Mouse (Mus musculus) MEL (cell line): ENCODE measurements at regions not wholly inside any gene's neighbourhood (a gene's known extent, or its start where the extent isn't known, plus 50 kb on each side); places are given as distances from the start of the nearest gene placed in this dataset.

Source experiments
- BHLHE40 ChIP-seq: IDR thresholded peaks from 2 replicates; pipeline ENCODE4 v1.6.1; 2012; ENCODE audit warnings: low read depth, mild to moderate bottlenecking, inconsistent platforms, low read length, improper control_type of control experiment, borderline replicate concordance
- CTCF ChIP-seq, 3 experiments: IDR thresholded peaks in 2 of 3; conservative IDR thresholded peaks in 1 of 3; 2 replicates each; pipeline ENCODE4 v1.5.1; 2011 to 2012; ENCODE audit warnings: low read length in 3 of 3, low read depth in 2 of 3, mild to moderate bottlenecking in 2 of 3, improper control_type of control experiment in 1 of 3, inconsistent platforms in 1 of 3, mixed read lengths in 1 of 3, moderate library complexity in 1 of 3; ENCODE audit not compliant: control insufficient read depth in 1 of 3, insufficient read depth in 1 of 3, poor library complexity in 1 of 3, severe bottlenecking in 1 of 3
- EP300 ChIP-seq, 2 experiments: IDR thresholded peaks; 2 replicates each; pipeline ENCODE4 v1.6.1; 2011; ENCODE audit warnings: improper control_type of control experiment in 2 of 2, low read length in 2 of 2, low read depth in 1 of 2, mild to moderate bottlenecking in 1 of 2
- MEF2A ChIP-seq: IDR thresholded peaks from 2 replicates; pipeline ENCODE4 v1.6.1; 2014; ENCODE audit warnings: low read depth, mild to moderate bottlenecking, inconsistent platforms, low read length, improper control_type of control experiment; ENCODE audit not compliant: poor library complexity, insufficient replicate concordance, severe bottlenecking; ENCODE audit errors: extremely low read depth
- NELFE ChIP-seq: IDR thresholded peaks from 2 replicates; pipeline ENCODE4 v1.6.1; 2011; ENCODE audit warnings: low read depth, low read length, improper control_type of control experiment
- POLR2A ChIP-seq, 2 experiments: IDR thresholded peaks; 2 replicates each; pipeline ENCODE4 v1.6.1; 2011 to 2012; ENCODE audit warnings: low read length in 2 of 2, mild to moderate bottlenecking in 2 of 2, control low read depth in 1 of 2, improper control_type of control experiment in 1 of 2, low read depth in 1 of 2, moderate library complexity in 1 of 2; ENCODE audit not compliant: control insufficient read depth in 1 of 2, insufficient read depth in 1 of 2, poor library complexity in 1 of 2
- POLR2AphosphoS2 ChIP-seq: IDR thresholded peaks from 2 replicates; pipeline ENCODE4 v1.6.1; 2011; ENCODE audit warnings: low read length, improper control_type of control experiment
- RCOR1 ChIP-seq: IDR thresholded peaks from 2 replicates; pipeline ENCODE4 v1.6.1; 2012; ENCODE audit warnings: low read depth, mild to moderate bottlenecking, inconsistent platforms, low read length, improper control_type of control experiment
- TBP ChIP-seq: IDR thresholded peaks from 2 replicates; pipeline ENCODE4 v1.8.0; 2011; ENCODE audit warnings: low read depth, low read length, improper control_type of control experiment
- ZC3H11A ChIP-seq: IDR thresholded peaks from 2 replicates; pipeline ENCODE4 v1.6.1; 2012; ENCODE audit warnings: low read depth, mild to moderate bottlenecking, inconsistent platforms, low read length, improper control_type of control experiment

GRCm38 (mm10) chr12:46419591-46419990 lies 399.1 kb downstream of the Nova1 start:
- TF ChIP-seq CTCF (IDR thresholded peaks at IDR 0.05 in 2 of 3, conservative IDR thresholded peaks at IDR 0.05 in 1 of 3; ENCODE audit: control insufficient read depth in 1 of 3, insufficient read depth in 1 of 3, low read depth in 2 of 3, low read length in 3 of 3, poor library complexity in 1 of 3, severe bottlenecking in 1 of 3) (no peak), POLR2AphosphoS2 (no peak), BHLHE40 (no peak), POLR2A (IDR thresholded peaks at IDR 0.05; ENCODE audit: control insufficient read depth in 1 of 2, insufficient read depth in 1 of 2, low read depth in 1 of 2, low read length in 2 of 2, poor library complexity in 1 of 2) (no peak), RCOR1 (no peak), NELFE (no peak), ZC3H11A (no peak), TBP (no peak), MEF2A (no peak), EP300 (IDR thresholded peaks at IDR 0.05; ENCODE audit: low read depth in 1 of 2, low read length in 2 of 2) (peak; percentile 85)
